Mouse (Mus musculus): ENCODE results near the gene Ensa.

- no peak for TF ChIP-seq POLR2A (IDR thresholded peaks at IDR 0.05; ENCODE audit: extremely low read depth, insufficient read depth, low read length)
- no peak for TF ChIP-seq CTCF (IDR thresholded peaks at IDR 0.05; ENCODE audit: low read depth, low read length)
Measured at GRCm38 (mm10) chr3:95666124-95666844, 41.5 kb downstream of the Ensa start.

Data from liver, adult 2 months (tissue).